Mouse (Mus musculus) E14TG2a.4 (cell line): ENCODE measurements around the gene Ctbp2.

Experiments used
- H3K27me3 ChIP-seq: 2 replicates; pipeline ENCODE4 v1.6.1; 2014; ENCODE audit warnings: low read length, control low read depth; ENCODE audit not compliant: insufficient read depth
- H3K36me3 ChIP-seq: 2 replicates; pipeline ENCODE4 v1.6.1; 2014; ENCODE audit warnings: low read length, control low read depth; ENCODE audit not compliant: insufficient read depth
- H3K4me1 ChIP-seq: replicated peaks from 2 replicates; pipeline ENCODE4 v1.6.1; 2014; ENCODE audit warnings: low read depth, low read length, control low read depth
- H3K4me3 ChIP-seq: replicated peaks from 2 replicates; pipeline ENCODE4 v1.5.1; 2014; ENCODE audit warnings: mild to moderate bottlenecking, low read length
- H3K9me3 ChIP-seq: 2 replicates; pipeline ENCODE4 v1.6.1; 2014; ENCODE audit warnings: low read length, control low read depth
- CTCF ChIP-seq: conservative IDR thresholded peaks from 2 replicates; pipeline ENCODE4 v1.5.1; 2014; ENCODE audit warnings: low read length
- NANOG ChIP-seq: IDR thresholded peaks from 2 replicates; pipeline ENCODE4 v1.6.1; 2014; ENCODE audit warnings: borderline replicate concordance, low read length, mixed read lengths
- POU5F1 ChIP-seq: IDR thresholded peaks from 2 replicates; pipeline ENCODE4 v1.6.1; 2014; ENCODE audit warnings: low read length, borderline replicate concordance

Gene Ctbp2

GRCm38 (mm10) chr7:133062055-133062454 is 62.1 kb downstream of the Ctbp2 start:
- TF ChIP-seq NANOG, result no peak
- TF ChIP-seq POU5F1, result no peak
- TF ChIP-seq CTCF, result no peak
- Histone ChIP-seq H3K4me1 (peaks cover 100% of the 10 kb centered on the region), H3K36me3 (peaks cover 100% of the 10 kb centered on the region), H3K9me3 (no peaks in the 10 kb centered on the region), H3K27me3 (no peaks in the 10 kb centered on the region), H3K4me3 (no peak overlapping the region)

GRCm38 (mm10) chr7:133060170-133060569 is 64.0 kb downstream of the Ctbp2 start:
- Histone ChIP-seq H3K27me3 (no peaks in the 10 kb centered on the region), H3K9me3 (no peaks in the 10 kb centered on the region), H3K36me3 (peaks cover 100% of the 10 kb centered on the region), H3K4me1 (peaks cover 100% of the 10 kb centered on the region), H3K4me3 (peak overlapping the region; percentile 41; the same call in 1 of the 2 replicates)
- TF ChIP-seq POU5F1 (no peak), CTCF (no peak), NANOG (no peak)

GRCm38 (mm10) chr7:133059517-133060104 is 64.5 kb downstream of the Ctbp2 start:
- peak overlapping the region; percentile 41; the same call in 1 of the 2 replicates for H3K4me3 ChIP-seq

GRCm38 (mm10) chr7:133059150-133059509 is 65.0 kb downstream of the Ctbp2 start:
- Histone ChIP-seq H3K4me3 (peak overlapping the region; percentile 8; the same call in 1 of the 2 replicates), H3K4me1 (peaks cover 100% of the 10 kb centered on the region), H3K36me3 (peaks cover 100% of the 10 kb centered on the region), H3K27me3 (no peaks in the 10 kb centered on the region), H3K9me3 (no peaks in the 10 kb centered on the region)
- TF ChIP-seq CTCF, result no peak
- no peak for TF ChIP-seq NANOG
- TF ChIP-seq POU5F1, result no peak

More at GRCm38 (mm10) chr7:133059517-133060104, 64.5 kb downstream of the Ctbp2 start:
- peaks cover 100% of the 10 kb centered on the region for H3K36me3 ChIP-seq
- no peaks in the 10 kb centered on the region for H3K9me3 ChIP-seq
- TF ChIP-seq CTCF, result no peak
- no peak for TF ChIP-seq NANOG
- TF ChIP-seq POU5F1, result no peak
- peaks cover 100% of the 10 kb centered on the region for H3K4me1 ChIP-seq
- no peaks in the 10 kb centered on the region for H3K27me3 ChIP-seq

GRCm38 (mm10) chr7:133058496-133059149 is 65.5 kb downstream of the Ctbp2 start:
- Histone ChIP-seq H3K36me3 (peaks cover 100% of the 10 kb centered on the region), H3K4me3 (0 out of 2 replicates have a peak overlapping the region, but pooled peaks have one; percentile 8), H3K4me1 (peaks cover 100% of the 10 kb centered on the region), H3K9me3 (no peaks in the 10 kb centered on the region), H3K27me3 (no peaks in the 10 kb centered on the region)
- TF ChIP-seq NANOG (no peak), CTCF (no peak), POU5F1 (no peak)

- Histone ChIP-seq H3K4me1 (peaks cover 100% of the 10 kb centered on the region), H3K9me3 (no peaks in the 10 kb centered on the region), H3K36me3 (peaks cover 100% of the 10 kb centered on the region), H3K27me3 (no peaks in the 10 kb centered on the region), H3K4me3 (no peak overlapping the region)
- TF ChIP-seq NANOG, result no peak
These were observed 67.2 kb downstream of the Ctbp2 start for GRCm38 (mm10) chr7:133056924-133057323.

GRCm38 (mm10) chr7:133054486-133054885 is 69.7 kb downstream of the Ctbp2 start:
- Histone ChIP-seq H3K9me3 (no peaks in the 10 kb centered on the region), H3K36me3 (peaks cover 99% of the 10 kb centered on the region), H3K27me3 (no peaks in the 10 kb centered on the region), H3K4me3 (no peak overlapping the region), H3K4me1 (peaks cover 99% of the 10 kb centered on the region)
- TF ChIP-seq CTCF (peak; percentile 36; the same call in 1 of the 2 replicates), NANOG (no peak), POU5F1 (no peak)

- H3K9me3 ChIP-seq, result no peaks in the 10 kb centered on the region
- no peak for TF ChIP-seq CTCF
- TF ChIP-seq POU5F1, result no peak
- no peak for TF ChIP-seq NANOG
- H3K4me1 ChIP-seq, result peaks cover 99% of the 10 kb centered on the region
These were observed 70.4 kb downstream of the Ctbp2 start for GRCm38 (mm10) chr7:133053757-133054156.

More at GRCm38 (mm10) chr7:133053757-133054156, 70.4 kb downstream of the Ctbp2 start:
- peaks cover 98% of the 10 kb centered on the region for H3K36me3 ChIP-seq
- H3K4me3 ChIP-seq, result no peak overlapping the region
- H3K27me3 ChIP-seq, result no peaks in the 10 kb centered on the region
